Mouse (Mus musculus) midbrain, postnatal 0 days (tissue): ENCODE data around the gene Map3k14. TPM values are rescaled to one million over a fixed set of nuclear protein-coding genes. Genes with fewer than 3 reads are reported as not detected.
A peak's percentile ranks its signal among the peaks of the same experiment; 100 is the strongest.
"Not testable (repeated sequence)": the region's sequence is repeated elsewhere in the genome, so short reads cannot be mapped to it uniquely, and the experiment has no call there.

Source experiments
- ATAC-seq: fragments of 200-750 bp; cut with Nextera tagmentation; 2 replicates; pipeline ENCODE4 v1.8.0; 2017; ENCODE audit warnings: moderate number of reproducible peaks, mild to moderate bottlenecking, moderate TSS enrichment, moderate library complexity; ENCODE audit not compliant: low FRiP score
- DNase-seq: peaks from one replicate; pipeline ENCODE4 v3.0.0-alpha.2; 2015; ENCODE audit warnings: low spot score
- H3K27ac ChIP-seq: fragments of 300-500 bp; sonication (generic); 2 replicates; pipeline ENCODE4 v1.5.1; 2014; ENCODE audit warnings: low read depth, mild to moderate bottlenecking, low read length, mixed read lengths
- H3K27me3 ChIP-seq: fragments of 300-500 bp; sonication (generic); 2 replicates; pipeline ENCODE4 v1.6.1; 2014; ENCODE audit warnings: low read length, control low read depth, mixed read lengths; ENCODE audit not compliant: insufficient read depth
- H3K36me3 ChIP-seq: fragments of 300-500 bp; sonication (generic); 2 replicates; pipeline ENCODE4 v1.6.1; 2014; ENCODE audit warnings: low read length, control low read depth, mixed read lengths; ENCODE audit not compliant: insufficient read depth
- H3K4me1 ChIP-seq: fragments of 300-500 bp; sonication (generic); 2 replicates; pipeline ENCODE4 v1.6.1; 2014; ENCODE audit warnings: mild to moderate bottlenecking, control low read depth, antibody characterized with exemption, low read length, mixed read lengths; ENCODE audit not compliant: insufficient read depth
- H3K4me2 ChIP-seq: fragments of 300-500 bp; sonication (generic); 2 replicates; pipeline ENCODE4 v1.6.1; 2014; ENCODE audit warnings: low read depth, mild to moderate bottlenecking, low read length, mixed read lengths; ENCODE audit not compliant: poor library complexity, severe bottlenecking
- H3K4me3 ChIP-seq: fragments of 300-500 bp; sonication (generic); 2 replicates; pipeline ENCODE4 v1.5.1; 2014; ENCODE audit warnings: low read depth, mild to moderate bottlenecking, low read length, moderate library complexity
- H3K9ac ChIP-seq: fragments of 300-500 bp; sonication (generic); replicated peaks from 2 replicates; pipeline ENCODE4 v1.6.1; 2014; ENCODE audit warnings: mild to moderate bottlenecking, low read length, moderate library complexity, mixed read lengths; ENCODE audit not compliant: poor library complexity, severe bottlenecking
- H3K9me3 ChIP-seq: fragments of 300-500 bp; sonication (generic); 2 replicates; pipeline ENCODE4 v1.6.1; 2016; ENCODE audit warnings: low read length, control low read depth
- CTCF ChIP-seq: IDR thresholded peaks from 2 replicates; pipeline ENCODE4 v1.5.1; 2016; ENCODE audit warnings: antibody characterized with exemption, mild to moderate bottlenecking
- WGBS: fragments of 180-500 bp; shearing (Covaris S2); extraction: QIAGEN DNeasy Blood & Tissue Kit; methylation state at CpG from one replicate; pipeline ENCODE4 v1.1.7; 2014; 5-methylcytosine and 5-hydroxymethylcytosine counted together
- polyA plus RNA-seq: library from polyadenylated mRNA; unstranded; fragments of >200 nt; fragmentation: Nextera tagmentation; extraction: Ambion mirVana; gene quantifications from 2 replicates; pipeline ENCODE4 v1.2.1, GENCODE M21; 2015
- total RNA-seq: library from RNA; depleted of rRNA; stranded (reverse); fragments of >200 nt; gene quantifications from 2 replicates; pipeline ENCODE4 v1.2.3, GENCODE M21; 2014

Gene Map3k14
- total and polyA plus RNA-seq, 2 experiments from 2014 or later: 1.7 to 6.1 TPM

- Histone ChIP-seq H3K27ac (no peak overlapping the region), H3K36me3 (peaks cover 34% of the 10 kb centered on the region), H3K4me1 (no peaks in the 10 kb centered on the region), H3K4me3 (no peak overlapping the region), H3K9me3 (no peaks in the 10 kb centered on the region), H3K9ac (no peak overlapping the region), H3K27me3 (no peaks in the 10 kb centered on the region), H3K4me2 (no peak overlapping the region)
- no peak for TF ChIP-seq CTCF
- WGBS: 92% methylated on average over 19 of the region's 19 CpGs
- ATAC-seq: no peak
- DNase-seq: no peak
These were observed 36.6 kb downstream of the Map3k14 start for GRCm38 (mm10) chr11:103230626-103231025.

GRCm38 (mm10) chr11:103229608-103230007 lies 37.7 kb downstream of the Map3k14 start:
- 92% methylated on average over 2 of the region's 2 CpGs for WGBS
- DNase-seq (no peak), ATAC-seq (no peak)
- no peak overlapping the region for H3K9ac ChIP-seq
- no peaks in the 10 kb centered on the region for H3K4me1 ChIP-seq
- TF ChIP-seq CTCF: peak; percentile 33
- no peak overlapping the region for H3K4me3 ChIP-seq
- no peaks in the 10 kb centered on the region for H3K27me3 ChIP-seq
- no peaks in the 10 kb centered on the region for H3K9me3 ChIP-seq
- no peak overlapping the region for H3K27ac ChIP-seq
- peaks cover 40% of the 10 kb centered on the region for H3K36me3 ChIP-seq
- H3K4me2 ChIP-seq: no peak overlapping the region

- Histone ChIP-seq H3K27ac (no peak overlapping the region), H3K9me3 (no peaks in the 10 kb centered on the region), H3K36me3 (peaks cover 49% of the 10 kb centered on the region), H3K4me1 (no peaks in the 10 kb centered on the region), H3K4me2 (no peak overlapping the region), H3K9ac (no peak overlapping the region), H3K27me3 (no peaks in the 10 kb centered on the region), H3K4me3 (no peak overlapping the region)
- no peak for TF ChIP-seq CTCF
- no peak for DNase-seq
- no peak for ATAC-seq
- WGBS: 63% methylated on average over 18 of the region's 18 CpGs
These were observed 43.3 kb downstream of the Map3k14 start for GRCm38 (mm10) chr11:103223951-103224456.

- WGBS: 86% methylated on average over 10 of the region's 10 CpGs
- TF ChIP-seq CTCF: no peak
- Histone ChIP-seq H3K36me3 (peaks cover 49% of the 10 kb centered on the region), H3K4me1 (no peaks in the 10 kb centered on the region; the same call in 1 of the 2 replicates), H3K9me3 (no peaks in the 10 kb centered on the region), H3K27me3 (no peaks in the 10 kb centered on the region), H3K4me3 (no peak overlapping the region), H3K27ac (no peak overlapping the region), H3K9ac (no peak overlapping the region), H3K4me2 (no peak overlapping the region)
- ATAC-seq: no peak
- no peak for DNase-seq
These were observed 43.8 kb downstream of the Map3k14 start for GRCm38 (mm10) chr11:103223444-103223843.

- not testable (repeated sequence) for H3K4me3 ChIP-seq, H3K4me1 ChIP-seq, ATAC-seq, DNase-seq, H3K4me2 ChIP-seq, H3K27ac ChIP-seq, H3K9ac ChIP-seq, H3K9me3 ChIP-seq, H3K27me3 ChIP-seq
- peaks cover 49% of the 10 kb centered on the region for H3K36me3 ChIP-seq
- 95% methylated on average over 4 of the region's 4 CpGs for WGBS
These were observed 44.6 kb downstream of the Map3k14 start for GRCm38 (mm10) chr11:103222718-103223117.

GRCm38 (mm10) chr11:103221437-103221836 lies 45.8 kb downstream of the Map3k14 start:
- H3K36me3 ChIP-seq: peaks cover 37% of the 10 kb centered on the region
- no peak overlapping the region for H3K27ac ChIP-seq
- no peak for TF ChIP-seq CTCF
- no peaks in the 10 kb centered on the region for H3K27me3 ChIP-seq
- H3K4me2 ChIP-seq: no peak overlapping the region
- DNase-seq (no peak), ATAC-seq (no peak)
- H3K9me3 ChIP-seq: no peaks in the 10 kb centered on the region
- no peak overlapping the region for H3K4me3 ChIP-seq
- H3K4me1 ChIP-seq: no peaks in the 10 kb centered on the region; the same call in 1 of the 2 replicates
- 94% methylated on average over 6 of the region's 6 CpGs for WGBS
- no peak overlapping the region for H3K9ac ChIP-seq
